Mouse (Mus musculus) natural killer cell, adult 2 months (primary cell): ENCODE measurements around the gene Son.

ENCODE experiments used
- DNase-seq, 2 experiments: peaks; one replicate each; pipeline ENCODE4 v3.0.0; 2022; ENCODE audit warnings: low spot score in 2 of 2

Gene Son

DNA sequence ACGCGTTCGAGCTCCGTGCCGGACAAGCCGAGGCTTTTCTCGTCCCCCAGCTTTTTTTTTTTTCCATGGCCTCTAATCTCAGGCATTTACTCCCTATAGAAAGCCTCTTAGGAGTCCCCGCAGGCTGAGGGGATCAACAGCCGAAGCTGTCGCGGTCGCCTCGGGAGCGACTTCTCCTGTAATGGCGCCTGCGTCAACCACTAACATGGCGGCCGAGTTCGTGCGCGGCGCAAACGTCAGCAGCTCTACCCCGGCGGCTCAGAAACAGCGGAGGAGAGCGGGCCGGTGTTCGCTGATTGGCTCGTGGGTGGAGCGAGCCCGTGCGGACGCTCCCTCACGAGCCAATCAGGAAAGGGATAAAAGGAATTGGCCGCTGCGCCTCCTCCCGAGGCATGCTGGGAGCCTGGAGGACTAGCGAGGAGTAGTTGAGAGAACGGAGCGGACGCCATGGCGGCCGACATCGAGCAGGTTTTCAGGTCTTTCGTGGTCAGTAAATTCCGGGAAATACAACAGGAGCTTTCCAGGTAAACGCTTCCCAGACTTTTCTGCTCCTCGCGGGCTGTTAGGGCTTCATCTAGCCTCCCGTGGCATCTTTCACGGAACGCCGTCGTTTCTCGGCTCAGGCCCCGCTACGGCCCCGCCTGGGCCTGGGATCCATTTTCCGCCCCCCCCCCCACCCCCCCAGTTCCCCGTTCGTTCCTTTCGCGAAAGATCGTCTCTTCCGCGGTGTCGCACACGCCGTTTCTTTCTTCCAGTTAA is at the start of gene Son:
Gene Son, plus strand, starts transcription at position 46 of the 759 bp plus-strand sequence.
- peak; percentile 94 to 95 for DNase-seq

DNA sequence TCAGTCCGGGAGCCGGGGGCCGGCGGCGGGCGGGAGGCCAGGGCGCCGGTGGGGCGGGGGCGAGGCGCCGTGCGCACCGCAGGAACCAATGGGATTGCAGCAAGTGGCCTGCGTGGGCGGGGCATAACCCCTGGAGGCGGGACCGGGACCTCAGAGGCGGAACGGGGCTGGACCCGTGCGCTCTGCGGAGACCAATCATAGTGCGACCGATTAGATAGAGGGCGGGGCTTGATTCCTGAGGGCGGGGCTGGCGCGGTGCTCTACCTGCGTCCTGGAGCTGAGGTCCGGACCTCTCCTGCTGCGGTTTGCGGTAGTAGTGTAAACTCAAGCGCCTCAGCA is 49.7 kb upstream of the Son start, which contains the start of gene Tmem50b:
Gene Tmem50b, minus strand, starts transcription at position 129 of the 339 bp plus-strand sequence.
- DNase-seq: peak; percentile 96 to 99

DNA sequence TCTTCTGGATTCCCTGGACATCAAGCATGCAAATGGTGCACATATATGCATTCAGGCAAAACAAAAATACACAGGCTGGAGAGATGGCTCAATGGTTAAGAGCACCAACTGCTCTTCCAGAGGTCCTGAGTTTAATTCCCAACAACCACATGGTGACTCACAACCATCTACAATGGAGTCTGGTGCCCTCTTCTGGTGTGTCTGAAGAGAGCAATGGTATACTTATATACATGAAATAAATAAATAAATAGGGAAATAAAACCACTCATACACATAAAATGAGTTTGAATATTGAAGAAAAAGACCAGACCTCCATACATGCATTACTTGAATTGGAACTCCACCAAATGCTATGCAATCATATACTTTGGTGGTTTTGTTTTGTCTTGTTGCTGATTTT is 48.1 kb upstream of the Son start:
- DNase-seq: no peak

DNA sequence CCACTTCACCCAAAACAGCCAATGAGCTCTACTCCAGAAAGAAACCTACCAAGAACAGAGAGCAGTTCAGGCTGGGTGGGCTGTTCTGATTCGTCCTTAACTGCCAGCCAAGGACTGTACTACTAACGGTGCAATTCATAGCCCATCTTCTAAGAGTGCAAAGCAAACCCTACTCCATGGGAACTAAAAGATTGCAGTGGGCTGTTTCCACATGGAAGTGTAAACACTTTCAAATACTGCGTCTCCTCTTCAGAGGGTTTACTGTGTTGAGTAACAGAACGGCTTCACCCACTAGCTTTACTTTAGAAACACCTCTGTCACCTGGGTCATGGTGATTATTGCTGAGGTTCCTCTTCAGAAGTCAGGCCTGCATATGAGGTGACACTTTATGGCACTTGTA is 46.2 kb upstream of the Son start:
- DNase-seq: no peak

DNA sequence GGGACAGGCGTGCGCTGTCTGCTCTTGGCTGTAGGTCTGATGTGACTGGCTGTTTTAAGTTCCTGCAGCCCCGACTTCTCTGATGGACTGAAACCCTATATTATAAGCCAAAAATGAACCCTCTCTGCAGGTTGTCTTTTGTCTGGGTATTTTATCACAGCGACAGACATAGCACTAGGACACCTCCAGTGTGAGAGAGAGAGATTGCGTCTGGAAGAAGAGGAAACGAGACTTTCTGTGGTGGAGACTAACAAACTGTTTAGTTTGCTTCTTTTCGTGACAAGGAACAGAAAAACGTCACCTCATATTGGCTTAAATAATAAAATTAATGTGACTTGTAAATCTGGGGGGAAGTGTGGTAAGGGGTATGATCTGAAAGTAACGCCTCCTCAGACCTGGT is 45.6 kb upstream of the Son start:
- no peak for DNase-seq

DNA sequence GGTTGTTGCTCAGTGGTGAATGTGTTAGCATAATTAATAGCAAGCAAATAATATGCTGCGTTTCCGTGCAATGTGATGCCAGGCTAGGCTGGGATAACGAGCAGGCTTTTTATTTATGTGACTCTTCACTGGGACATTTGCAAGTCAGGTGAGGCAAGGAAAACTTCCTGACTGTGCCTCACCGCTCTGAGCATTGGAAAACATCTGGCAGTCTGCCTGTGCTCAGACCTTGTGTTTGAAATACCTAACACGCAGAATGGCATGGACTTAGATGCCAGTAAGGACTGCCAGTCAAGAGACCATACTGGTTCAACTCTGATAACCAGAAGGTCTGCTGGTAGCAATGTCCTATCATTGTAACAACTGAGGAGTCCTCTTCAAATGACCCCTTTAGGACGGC is 42.1 kb upstream of the Son start:
- DNase-seq: no peak

DNA sequence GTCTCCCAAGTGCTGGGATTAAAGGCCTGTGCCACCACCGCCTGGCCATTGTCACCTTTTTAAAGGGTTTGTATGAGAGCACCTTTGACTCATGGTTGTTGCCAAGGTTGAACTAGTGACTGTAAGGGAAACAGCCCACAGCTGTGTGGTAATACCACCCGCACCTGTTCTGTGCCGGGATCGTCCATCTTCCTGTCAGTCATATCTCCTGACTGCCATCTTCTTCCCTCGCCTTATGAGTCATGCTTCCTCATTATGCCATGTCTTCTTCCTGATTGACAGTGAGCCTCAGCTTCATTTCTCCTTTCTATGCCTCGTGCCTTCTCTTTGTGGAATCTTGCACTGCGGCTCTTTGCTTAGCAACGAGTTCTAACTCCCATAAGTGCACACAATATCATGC is 40.3 kb upstream of the Son start:
- no peak for DNase-seq

DNA sequence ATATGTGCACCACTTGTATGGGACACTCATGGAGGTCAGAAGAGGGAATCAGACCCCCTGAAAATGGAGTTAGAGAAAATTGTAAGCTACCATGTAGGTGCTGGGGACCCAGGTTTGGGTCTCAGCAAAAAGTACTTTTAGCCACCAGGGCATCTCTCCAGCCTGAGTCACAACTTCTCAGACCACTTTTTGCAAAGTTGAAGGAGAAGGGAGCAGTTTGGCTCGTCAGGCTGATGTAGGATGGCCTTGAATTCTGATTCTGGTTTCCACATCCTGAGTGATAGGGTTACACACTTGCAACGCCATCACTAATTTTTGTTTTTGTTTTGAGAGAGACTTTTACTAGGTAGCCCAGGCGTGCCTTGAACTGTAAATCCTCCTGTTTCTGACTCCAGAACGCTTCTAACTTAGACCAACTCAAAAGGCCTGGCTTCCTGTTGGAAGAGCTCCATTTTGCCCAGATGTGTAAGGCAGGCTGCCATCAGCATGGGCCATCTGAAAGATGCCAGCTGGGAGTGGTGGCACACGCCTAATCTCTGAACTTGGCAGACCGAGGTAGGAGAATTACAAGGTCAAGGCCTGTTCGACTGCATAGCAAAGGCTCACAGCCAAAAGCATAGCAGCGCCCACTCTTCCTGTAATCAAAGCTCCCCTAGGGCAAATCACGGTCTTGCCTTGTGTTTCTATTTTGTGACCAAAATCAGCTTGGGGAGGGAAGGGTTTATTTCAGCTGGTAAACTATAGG is 37.6 kb upstream of the Son start:
- DNase-seq: no peak

DNA sequence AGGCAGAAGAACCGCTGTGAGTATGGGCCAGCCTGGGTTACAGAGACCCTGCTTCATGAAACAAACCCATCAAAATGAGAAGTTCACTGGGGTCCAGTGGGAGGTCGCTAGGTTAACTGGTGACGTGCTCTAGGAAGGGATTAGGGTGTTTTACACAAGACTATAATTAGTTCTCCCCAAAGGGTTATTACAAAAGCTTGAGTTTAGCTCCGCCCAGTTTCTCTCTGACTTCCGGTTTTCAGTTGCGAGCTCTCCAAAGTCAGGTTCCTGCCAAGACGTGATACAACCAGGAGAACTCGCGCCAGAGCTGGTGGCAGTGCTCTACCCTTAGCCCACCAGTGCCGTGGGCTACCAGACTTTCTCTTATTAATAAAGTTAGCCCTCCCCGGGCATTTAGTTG is 36.1 kb upstream of the Son start:
- no peak for DNase-seq

DNA sequence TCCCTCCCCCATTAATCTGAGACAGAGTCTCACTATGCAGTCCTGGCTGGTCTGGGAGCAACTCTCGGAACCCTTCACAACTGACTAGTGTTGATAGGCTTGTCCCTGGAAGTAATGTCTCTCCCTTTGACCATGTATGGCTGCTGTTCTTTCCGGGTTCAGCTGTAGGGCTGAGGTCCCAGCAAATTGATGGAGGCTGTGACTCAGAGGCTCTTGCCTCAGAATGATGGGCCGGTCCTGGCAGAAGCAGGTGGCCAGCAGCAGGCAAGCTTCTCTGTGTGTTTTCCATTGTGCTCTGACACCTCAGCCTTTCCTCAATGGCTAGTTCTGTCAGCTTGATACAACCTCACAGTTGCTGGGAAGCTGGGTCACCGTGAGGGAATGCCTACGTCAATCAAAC is 34.8 kb upstream of the Son start:
- no peak for DNase-seq

DNA sequence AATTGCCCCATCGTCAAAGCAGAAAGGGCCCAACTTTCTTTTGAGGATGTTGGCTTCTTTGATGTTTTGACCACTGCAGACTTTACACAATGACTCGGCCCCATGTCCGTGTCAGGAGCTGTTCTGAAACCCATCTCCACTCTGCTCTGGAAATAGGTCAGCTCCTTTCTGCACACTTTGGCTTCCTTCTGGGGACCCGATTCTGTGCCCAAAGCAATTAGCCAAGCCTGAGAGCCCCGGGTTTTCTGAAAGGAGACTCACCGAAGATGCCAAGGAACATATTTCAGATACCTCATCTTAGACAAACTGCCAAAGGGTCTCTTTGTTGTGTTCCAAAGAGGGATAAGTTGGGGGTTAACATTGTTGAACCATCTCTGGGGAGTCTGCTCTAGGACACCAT is 32.8 kb upstream of the Son start:
- DNase-seq: no peak

DNA sequence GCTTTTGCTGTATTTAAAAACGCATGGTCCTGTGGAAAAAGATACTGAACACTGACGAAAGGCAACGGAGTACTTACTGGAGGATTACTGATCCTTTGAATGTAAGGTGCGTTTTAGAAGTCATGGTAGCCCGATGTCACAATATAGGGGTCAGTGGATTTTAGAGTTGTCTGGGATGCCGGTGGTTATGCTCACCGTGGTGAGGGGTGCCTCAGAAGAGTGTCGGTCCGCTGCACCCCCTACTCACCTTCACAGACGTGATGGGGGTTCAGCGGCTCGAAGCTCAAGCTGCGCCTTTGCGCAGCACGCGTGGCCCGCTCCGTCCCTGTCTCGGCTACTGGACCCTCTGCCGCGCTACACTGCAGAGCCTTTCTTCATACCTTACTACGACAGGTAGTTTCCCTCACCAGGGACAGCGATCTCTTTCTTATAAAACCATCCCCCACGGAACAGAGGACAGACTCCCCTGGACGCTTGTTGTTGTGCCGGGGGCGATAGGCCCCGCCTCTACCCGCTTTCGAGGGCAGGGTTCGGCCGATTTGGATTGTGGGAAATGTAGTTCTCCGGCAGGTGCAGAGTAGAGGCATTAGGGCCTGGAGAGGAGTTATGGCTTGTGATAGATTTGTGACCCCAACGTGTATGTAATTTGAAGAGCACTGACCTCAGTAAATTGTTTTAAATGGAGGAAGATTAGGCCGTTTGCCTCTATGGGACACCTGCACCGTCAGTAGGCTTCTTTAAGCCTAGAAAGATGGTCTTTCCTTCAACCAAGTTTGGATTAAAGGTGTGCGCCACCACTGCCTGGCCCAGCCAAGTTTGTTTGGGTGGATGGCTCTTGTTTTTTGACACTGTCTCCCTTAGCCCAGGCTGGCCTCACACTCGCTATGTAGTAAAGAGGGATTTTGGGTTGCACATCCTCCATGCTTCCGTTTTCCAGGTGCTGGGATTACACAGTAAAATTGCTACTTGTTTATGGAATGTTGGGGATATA is 28.5 kb upstream of the Son start, which contains the start of gene Dnajc28:
Gene Dnajc28, minus strand, starts transcription at position 516 of the 991 bp plus-strand sequence.
- DNase-seq: peak; percentile 61 to 74

DNA sequence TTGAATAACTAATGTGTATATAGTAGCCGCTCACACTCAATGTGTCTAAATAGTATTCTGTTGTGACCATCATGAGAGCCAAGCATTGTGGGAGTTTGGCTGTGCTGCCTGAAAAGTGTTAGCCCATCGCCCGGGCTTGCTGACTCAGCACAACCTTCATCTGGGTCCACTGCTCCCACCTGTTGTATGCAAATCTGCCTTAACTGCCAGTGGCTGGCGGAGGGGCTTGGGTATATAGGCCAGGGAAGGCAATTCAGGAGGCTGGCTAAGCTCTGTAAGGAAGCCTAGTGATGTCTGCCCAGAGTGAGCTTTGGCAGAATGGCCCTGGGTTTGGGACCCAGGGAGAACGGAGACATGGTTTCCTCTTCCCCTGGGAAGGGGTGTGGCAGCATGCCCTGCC is 27.1 kb upstream of the Son start:
- no peak for DNase-seq

DNA sequence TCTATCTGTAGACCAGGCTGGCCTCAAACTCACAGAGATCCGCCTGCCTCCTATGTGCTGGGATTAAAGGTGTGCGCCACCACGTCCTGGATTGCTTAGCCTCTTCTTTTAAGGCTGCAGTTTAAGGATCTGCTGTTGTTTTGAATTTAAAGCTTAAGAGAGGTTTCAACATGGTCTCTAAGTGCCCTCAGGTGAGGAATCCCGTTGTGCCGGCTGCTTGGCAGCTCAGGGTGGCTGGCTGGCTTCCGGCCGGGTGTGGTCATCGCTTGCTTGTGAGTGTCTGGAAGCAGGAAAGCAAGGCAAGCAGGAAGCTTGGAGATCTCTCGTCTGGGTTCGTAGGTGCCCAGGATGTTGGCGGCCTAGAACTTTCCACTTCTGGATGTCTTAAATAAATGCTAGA is 26.3 kb upstream of the Son start:
- DNase-seq: no peak

DNA sequence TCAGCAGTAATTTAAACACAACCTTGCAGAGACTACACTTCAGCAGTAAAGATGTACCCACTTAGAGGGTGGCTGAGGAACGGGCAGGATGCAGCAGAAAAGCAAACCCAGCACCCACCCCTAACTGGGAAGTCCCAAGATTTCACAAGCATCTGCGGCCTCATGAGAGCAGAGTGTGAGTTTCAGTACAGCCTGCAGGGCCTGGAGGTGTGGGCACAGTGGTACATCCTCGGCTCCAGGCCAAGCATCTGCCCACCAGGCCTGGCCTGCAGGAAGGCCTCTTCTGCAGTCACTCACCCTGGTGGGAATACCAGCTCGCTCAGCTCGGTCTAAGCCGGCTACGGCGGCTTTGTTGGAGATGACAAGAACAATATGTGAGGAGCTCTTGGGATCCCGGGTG is 24.2 kb upstream of the Son start:
- no peak for DNase-seq

DNA sequence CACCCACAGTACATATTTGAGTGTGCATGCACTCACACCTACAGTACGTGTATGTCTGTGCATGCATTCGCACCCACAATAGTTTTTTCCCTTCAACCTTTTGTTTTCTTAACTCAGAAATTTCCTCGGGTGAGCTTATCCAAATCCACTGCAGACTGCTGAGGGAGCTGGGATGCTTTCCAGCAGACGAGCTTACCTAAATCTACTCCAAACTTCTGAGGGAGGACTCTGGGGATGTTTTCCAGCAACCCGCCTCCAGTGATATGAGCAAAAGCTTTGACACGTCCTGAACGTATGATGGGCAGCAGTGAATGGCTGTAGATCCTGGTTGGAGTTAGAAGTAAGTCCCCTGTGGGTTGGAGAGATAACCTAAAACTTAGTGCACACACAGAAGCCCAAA is 19.5 kb upstream of the Son start:
- no peak for DNase-seq

DNA sequence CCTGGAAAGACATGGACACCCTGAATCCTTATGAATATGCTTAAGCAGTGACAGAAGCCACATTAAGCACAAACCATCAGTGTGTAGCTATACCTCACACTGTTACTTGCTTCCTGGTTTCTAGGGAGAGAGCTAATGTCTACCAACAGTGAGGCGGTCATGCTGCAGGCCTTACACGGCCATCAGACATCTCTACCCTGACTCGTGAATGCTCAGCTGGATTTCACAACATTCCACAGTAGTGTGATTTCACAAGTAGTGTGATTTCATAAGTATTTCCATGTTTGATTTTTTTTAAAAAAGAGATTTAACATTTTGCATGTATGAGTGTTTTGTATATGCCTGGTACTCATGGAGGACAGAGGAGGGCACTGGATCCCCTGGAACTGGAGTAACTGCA is 18.6 kb upstream of the Son start:
- DNase-seq: no peak

DNA sequence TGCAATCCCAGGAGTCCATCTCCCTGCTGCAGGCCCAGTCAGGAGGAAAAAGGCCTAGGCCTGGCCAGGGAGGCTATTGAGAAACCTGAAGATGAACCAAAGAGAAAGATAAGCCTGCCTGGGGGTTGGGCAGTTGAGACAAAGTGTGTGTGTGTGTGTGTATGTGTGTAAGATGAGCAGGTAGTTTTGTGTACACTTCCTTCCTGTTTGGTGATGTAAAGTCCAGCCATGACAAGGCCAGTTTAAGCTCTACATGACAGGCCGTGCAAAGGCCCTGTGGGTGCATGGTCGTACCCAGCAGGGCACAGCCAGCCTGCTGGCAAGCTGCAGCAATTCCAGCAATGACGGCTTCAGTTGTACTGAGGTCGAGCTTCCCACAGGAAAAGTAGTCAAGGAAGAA is 17.6 kb upstream of the Son start:
- no peak for DNase-seq

DNA sequence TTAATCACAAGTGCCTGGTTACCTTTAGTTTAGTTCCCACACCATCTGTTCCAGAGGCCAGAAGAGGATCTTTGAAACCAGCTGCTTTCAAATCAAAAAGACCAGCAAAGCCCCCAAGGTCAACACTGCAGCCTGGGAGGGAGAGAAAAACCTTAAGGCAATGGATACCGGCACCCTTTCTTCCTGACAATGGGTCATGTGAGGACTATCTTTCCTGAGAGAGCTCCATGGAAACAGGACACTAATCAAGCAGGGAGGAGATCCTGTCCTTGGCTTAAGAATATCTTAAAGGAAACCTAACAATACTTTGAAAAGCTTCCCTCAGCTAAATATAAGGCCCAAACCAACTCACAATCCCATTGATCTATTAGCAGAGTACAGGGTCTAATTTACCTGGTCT is 16.7 kb upstream of the Son start:
- no peak for DNase-seq

DNA sequence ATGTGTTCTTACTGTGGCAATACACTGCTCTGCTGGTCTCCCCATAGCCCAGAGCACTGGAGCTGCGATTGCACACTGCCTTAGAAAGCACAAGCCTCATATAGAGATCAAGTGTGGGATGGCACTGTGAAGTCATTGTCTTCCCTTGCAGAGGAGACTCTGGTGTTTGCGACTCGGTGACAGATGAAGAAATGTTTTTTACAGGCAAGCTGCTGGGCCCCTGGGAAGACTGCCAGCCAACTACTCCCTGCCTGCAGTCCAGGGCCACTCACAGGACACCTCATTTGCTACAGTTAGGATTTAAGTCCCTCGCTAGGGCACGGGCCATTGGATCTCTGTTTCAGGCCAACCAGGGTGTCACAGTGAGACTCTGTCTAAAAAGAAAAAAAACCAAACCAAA is 14.9 kb upstream of the Son start:
- DNase-seq: no peak

DNA sequence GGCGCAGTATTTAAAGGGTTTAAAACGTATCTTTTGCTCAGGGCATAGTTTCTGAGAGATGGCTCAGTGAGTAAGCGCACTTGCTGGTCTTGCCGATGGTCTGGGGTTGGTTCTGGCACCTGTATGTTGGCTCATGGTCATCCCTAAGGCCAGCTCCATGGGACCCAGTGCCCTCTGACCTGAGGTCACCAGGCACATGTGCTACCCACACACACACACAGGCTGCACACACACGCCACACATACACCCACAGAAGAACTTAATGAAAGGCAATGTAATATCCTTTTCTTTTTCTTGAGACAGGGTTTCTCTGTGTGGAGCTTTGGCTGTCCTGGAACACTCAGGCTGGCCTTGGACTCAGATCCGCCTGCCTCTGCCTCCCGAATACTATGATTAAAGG is 14.4 kb upstream of the Son start:
- DNase-seq: no peak

DNA sequence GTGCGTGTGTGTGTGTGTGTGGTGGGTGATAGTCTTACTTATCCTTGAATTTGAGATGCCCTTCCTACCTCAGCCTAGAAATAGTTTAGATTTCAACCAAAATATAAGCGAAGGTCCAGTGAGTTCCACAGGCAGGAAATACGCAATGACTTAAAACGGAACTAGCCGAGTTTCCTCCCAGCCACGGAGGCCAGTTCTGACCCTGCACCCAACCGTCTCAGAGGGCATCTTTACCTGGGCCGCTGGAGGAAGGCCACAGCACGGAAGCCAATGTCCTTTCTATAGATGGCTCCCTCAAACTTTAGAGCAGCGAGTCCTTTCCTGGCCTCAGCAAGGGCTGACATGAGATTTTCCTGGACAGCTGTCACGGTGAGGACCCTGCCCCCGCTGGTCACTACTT is 13.7 kb upstream of the Son start:
- DNase-seq: no peak
